Mouse (Mus musculus) adrenal gland (tissue): ENCODE data around the gene Gm21028.
"Not testable (repeated sequence)": the region's sequence is repeated elsewhere in the genome, so short reads cannot be mapped to it uniquely, and the experiment has no call there.

Experiments
- intact Hi-C: fragments of 180-260 bp; cut with DNase I; formaldehyde crosslinking; loops from one replicate; pipeline ENCODE4 v1.15.1; 2025
- long read RNA-seq, 2 experiments: library from polyadenylated mRNA; unstranded; transcript quantifications; one replicate each; pipeline ENCODE4 v2.0.0; 2020; ENCODE audit warnings: borderline replicate concordance in 1 of 2; ENCODE audit not compliant: insufficient replicate concordance in 1 of 2
- microRNA-seq, 2 experiments: library from miRNA; unstranded; fragments of <30 nt; microRNA quantifications; one replicate each; pipeline ENCODE4; 2019

Gene Gm21028
- long read RNA-seq, experiment 1, result 0 reads
- long read RNA-seq, experiment 2, result 0 reads

- intact Hi-C loops, result no loop called here
Observed at GRCm38 (mm10) chr7:42578488-42578887, at the start of gene Gm21028. Gene Gm21028, minus strand, starts transcription at chr7:42578588.

- intact Hi-C loops, result not testable (repeated sequence)
Observed at GRCm38 (mm10) chr7:42595666-42596065, 17.3 kb upstream of the Gm21028 start.

GRCm38 (mm10) chr7:42592413-42592812, 14.0 kb upstream of the Gm21028 start, which contains the start of gene Zfp977:
Gene Zfp977, minus strand, starts transcription at chr7:42592547.
- intact Hi-C loops, result not testable (repeated sequence)

- intact Hi-C loops, result not testable (repeated sequence)
Observed at GRCm38 (mm10) chr7:42591311-42591710, 12.9 kb upstream of the Gm21028 start.

- intact Hi-C loops, result no loop called here
Observed at GRCm38 (mm10) chr7:42551766-42552165, 26.6 kb downstream of the Gm21028 start.

Small RNA genes within 50 kb of the gene (microRNA-seq; reads per million reads assigned to microRNA genes)
- gene Gm24938, result 0 reads per million in 2 experiments
